Mouse (Mus musculus) midbrain, embryonic 13.5 days (tissue): ENCODE results near the gene AI481877. TPM values are rescaled to one million over a fixed set of nuclear protein-coding genes. Genes with fewer than 3 reads are reported as not detected.

Experiments used
- ATAC-seq: fragments of 200-750 bp; cut with Nextera tagmentation; 2 replicates; pipeline ENCODE4 v1.8.0; 2017; ENCODE audit warnings: mild to moderate bottlenecking, moderate TSS enrichment, moderate library complexity
- H3K27ac ChIP-seq: fragments of 300-500 bp; sonication (generic); 2 replicates; pipeline ENCODE4 v1.5.1; 2015; ENCODE audit warnings: inconsistent platforms, mild to moderate bottlenecking, moderate library complexity
- H3K27me3 ChIP-seq: fragments of 300-500 bp; sonication (generic); 2 replicates; pipeline ENCODE4 v1.6.1; 2015; ENCODE audit warnings: mild to moderate bottlenecking, inconsistent platforms
- H3K36me3 ChIP-seq: fragments of 300-500 bp; sonication (generic); 2 replicates; pipeline ENCODE4 v1.6.1; 2015; ENCODE audit warnings: mild to moderate bottlenecking, inconsistent platforms
- H3K4me1 ChIP-seq: fragments of 300-500 bp; sonication (generic); replicated peaks from 2 replicates; pipeline ENCODE4 v1.6.1; 2015; ENCODE audit warnings: inconsistent platforms
- H3K4me2 ChIP-seq: fragments of 300-500 bp; sonication (generic); replicated peaks from 2 replicates; pipeline ENCODE4 v1.6.1; 2015; ENCODE audit warnings: moderate library complexity, mild to moderate bottlenecking, inconsistent platforms
- H3K4me3 ChIP-seq: fragments of 300-500 bp; sonication (generic); replicated peaks from 2 replicates; pipeline ENCODE4 v1.5.1; 2015; ENCODE audit warnings: mild to moderate bottlenecking, inconsistent platforms
- H3K9ac ChIP-seq: fragments of 300-500 bp; sonication (generic); replicated peaks from 2 replicates; pipeline ENCODE4 v1.6.1; 2015; ENCODE audit warnings: mild to moderate bottlenecking, inconsistent platforms
- H3K9me3 ChIP-seq: fragments of 300-500 bp; sonication (generic); 2 replicates; pipeline ENCODE4 v1.6.1; 2016; ENCODE audit warnings: mild to moderate bottlenecking, inconsistent platforms
- WGBS: fragments of 180-500 bp; shearing (Covaris S2); methylation state at CpG from one replicate; pipeline ENCODE4 v1.1.7; 2015; 5-methylcytosine and 5-hydroxymethylcytosine counted together
- polyA plus RNA-seq: library from polyadenylated mRNA; unstranded; fragments of >200 nt; fragmentation: Nextera tagmentation; extraction: Ambion mirVana; gene quantifications from 2 replicates; pipeline ENCODE4 v1.2.1, GENCODE M21; 2015

AI481877 gene
- polyA plus RNA-seq, 1 experiment from 2014 or later = 0.04 TPM

DNA sequence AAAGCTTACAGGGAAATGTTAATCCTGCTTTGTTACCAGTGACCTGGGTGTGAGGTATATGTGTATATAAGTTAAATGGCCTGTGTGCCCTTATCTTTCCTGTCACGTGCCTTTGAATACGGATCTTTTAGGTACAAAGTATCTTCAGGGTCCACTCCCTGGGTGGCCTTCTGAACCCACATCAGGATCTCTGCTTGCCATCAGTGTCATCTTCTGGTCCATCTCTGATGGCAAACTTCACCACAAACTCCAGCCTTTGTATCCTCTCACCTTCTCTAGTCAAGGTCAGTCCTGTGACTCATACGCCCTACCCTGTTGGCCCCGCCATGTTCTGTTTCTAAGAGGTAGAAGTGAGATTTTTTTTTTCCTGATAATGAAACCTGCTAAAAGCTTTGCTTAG is 144.0 kb downstream of the AI481877 start, which contains the start of gene Dnajc25:
Gene Dnajc25 (plus strand): TSS at position 301 of the 400 bp plus-strand sequence.
- H3K4me1 ChIP-seq = no peaks in the 10 kb centered on the region
- no peaks in the 10 kb centered on the region for H3K27me3 ChIP-seq
- WGBS = 91% methylated on average over 4 of the region's 4 CpGs
- ATAC-seq = no peak
- H3K4me2 ChIP-seq = no peak within 1 kb of the TSS
- H3K36me3 ChIP-seq = no peaks in the 10 kb centered on the region
- no peak within 1 kb of the TSS for H3K27ac ChIP-seq
- no peaks in the 10 kb centered on the region for H3K9me3 ChIP-seq
- no peak within 1 kb of the TSS for H3K4me3 ChIP-seq
- H3K9ac ChIP-seq = no peak within 1 kb of the TSS

Other genes with a start within 250 kb of the AI481877 start
- 30.7 and 32.0 TPM in 2 replicates for gene Ecpas, start 226.2 kb downstream of the AI481877 start, polyA plus RNA-seq
- gene Zkscan16, start 195.4 kb downstream of the AI481877 start, polyA plus RNA-seq = 0.77 and 0.95 TPM in 2 replicates
- gene Ptgr1, start 151.9 kb downstream of the AI481877 start, polyA plus RNA-seq = 4.8 and 5.4 TPM in 2 replicates
- gene Dnajc25, start 143.9 kb downstream of the AI481877 start, polyA plus RNA-seq = 6.0 and 7.5 TPM in 2 replicates
- 6.8 and 9.5 TPM in 2 replicates for gene Gm20503, start 135.8 kb downstream of the AI481877 start, polyA plus RNA-seq
- gene Gng10, start 103.9 kb downstream of the AI481877 start, polyA plus RNA-seq = 123 and 145 TPM in 2 replicates
- 16.4 and 18.2 TPM in 2 replicates for gene Ugcg, start 50.3 kb upstream of the AI481877 start, polyA plus RNA-seq